Comparison of ENCODE assay signal across 9 mouse cellular contexts in the genomic region with DNA sequence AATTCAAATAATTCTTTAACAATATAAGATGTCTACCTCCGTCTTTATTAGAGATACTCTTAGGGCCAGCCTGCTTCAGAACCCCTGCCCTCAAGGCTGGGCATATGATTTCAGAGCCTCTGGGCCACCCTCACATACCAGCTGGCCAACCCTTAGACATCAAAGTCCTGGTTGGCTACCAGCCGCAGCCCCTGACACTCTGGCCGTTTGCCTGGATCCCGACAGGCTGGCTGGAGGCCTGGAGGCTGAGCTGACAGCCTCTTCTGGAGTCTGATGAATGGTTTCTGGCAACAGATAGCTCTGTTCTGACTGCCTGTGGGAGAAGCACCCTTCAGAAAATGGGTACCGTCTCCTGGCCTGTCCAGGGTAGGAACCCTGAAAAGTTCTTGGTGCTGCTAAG.
DNase-seq lines count a peak whose midpoint lies in the region; ATAC-seq and TF ChIP-seq lines count a peak whose summit lies in the region.
"Had no signal": no experiment of that assay in that cellular context is flagged by ENCODE, and none has a peak within 500 bp of the region (broad histone marks: within the 10 kb centered on the region; RNA-seq: fewer than 3 reads in every experiment).

No protein-coding gene starts in this region.

- no peaks in the 10 kb centered on the region for H3K9me3 ChIP-seq in hindbrain, embryonic 15.5 days
- no peaks in the 10 kb centered on the region for H3K9me3 ChIP-seq in hindbrain, embryonic 10.5 days
- H3K9me3 ChIP-seq: midbrain, embryonic 12.5 days had no signal

- H3K36me3 ChIP-seq in hindbrain, embryonic 15.5 days, result no peaks in the 10 kb centered on the region
- H3K36me3 ChIP-seq in hindbrain, embryonic 10.5 days, result no peaks in the 10 kb centered on the region
- H3K36me3 ChIP-seq: midbrain, embryonic 12.5 days had no signal

- no peak overlapping the region for H3K4me3 ChIP-seq in hindbrain, embryonic 15.5 days
- no peak overlapping the region for H3K4me3 ChIP-seq in hindbrain, embryonic 10.5 days
- no peak overlapping the region for H3K4me3 ChIP-seq in layer of hippocampus, adult 2 months
- H3K4me3 ChIP-seq: midbrain, embryonic 12.5 days had no signal

- no peaks in the 10 kb centered on the region for H3K27me3 ChIP-seq in hindbrain, embryonic 15.5 days
- H3K27me3 ChIP-seq in hindbrain, embryonic 10.5 days (ENCODE audit: insufficient read depth, poor library complexity, severe bottlenecking), result no peaks in the 10 kb centered on the region
- H3K27me3 ChIP-seq: midbrain, embryonic 12.5 days had no signal

- peak; percentile 74 for ATAC-seq in hindbrain, embryonic 15.5 days (ENCODE audit: low FRiP score, low read depth)

- H3K27ac ChIP-seq in hindbrain, embryonic 15.5 days (replicated peaks), result 0 out of 2 replicates have a peak overlapping the region, but pooled peaks have one; percentile 31
- no peak overlapping the region for H3K27ac ChIP-seq in hindbrain, embryonic 10.5 days
- H3K27ac ChIP-seq in layer of hippocampus, adult 2 months, result no peak overlapping the region
- H3K27ac ChIP-seq: midbrain, embryonic 12.5 days had no signal

- TF ChIP-seq CTCF in layer of hippocampus, adult 2 months (conservative IDR thresholded peaks at IDR 0.05), result no peak

- DNase-seq in hindbrain, embryonic 10.5 days (ENCODE audit: low spot score), result no peak
- DNase-seq in adrenal gland, postnatal 4 days (ENCODE audit: low spot score in 2 of 2), result peak; percentile 15 to 19
- DNase-seq in frontal cortex, postnatal 25 days (ENCODE audit: low spot score in 2 of 2), result peak; percentile 9 to 22
- DNase-seq in layer of hippocampus, adult 2 months (ENCODE audit: low spot score in 2 of 2), result peak; percentile 39 to 48
- peak; percentile 61 for DNase-seq in lung, postnatal 36 days
- no peak for DNase-seq in yolk sac, embryonic 10.5 days (ENCODE audit: low spot score)
- DNase-seq in thymus, postnatal 14 days, result no peak

- whole genome bisulfite sequencing in hindbrain, embryonic 15.5 days, result 39% methylated on average over 5 of the region's 5 CpGs
- WGBS in hindbrain, embryonic 10.5 days, result 72% methylated on average over 5 of the region's 5 CpGs

- H3K9ac ChIP-seq in hindbrain, embryonic 15.5 days, result no peak overlapping the region
- H3K9ac ChIP-seq: midbrain, embryonic 12.5 days had no signal

- H3K4me1 ChIP-seq in hindbrain, embryonic 15.5 days (replicated peaks), result no peaks in the 10 kb centered on the region
- H3K4me1 ChIP-seq in hindbrain, embryonic 10.5 days (replicated peaks), result no peaks in the 10 kb centered on the region
- H3K4me1 ChIP-seq: midbrain, embryonic 12.5 days had no signal

- no peak overlapping the region for H3K4me2 ChIP-seq in hindbrain, embryonic 15.5 days
- H3K4me2 ChIP-seq: midbrain, embryonic 12.5 days had no signal

Comparison
In these comparisons a context has a peak if more than half of its experiments do, and no peak if none do; other contexts are left out.
1. DNase-seq: peak in adrenal gland, postnatal 4 days (2 of 2), frontal cortex, postnatal 25 days (2 of 2), layer of hippocampus, adult 2 months (2 of 2) and lung, postnatal 36 days (single experiment); none in hindbrain, embryonic 10.5 days (single experiment), yolk sac, embryonic 10.5 days (single experiment) and thymus, postnatal 14 days (single experiment).